Mouse (Mus musculus): ENCODE measurements around the gene Olfr693.
"Not testable (repeated sequence)": the region's sequence is repeated elsewhere in the genome, so short reads cannot be mapped to it uniquely, and the experiment has no call there.

The Olfr693 gene

GRCm38 (mm10) chr7:106680484-106680883 lies at the start of gene Olfr693:
Olfr693 (minus strand) TSS chr7:106680584.
- DNase-seq, result no peak

- DNase-seq, result not testable (repeated sequence)
These were observed 45.3 kb upstream of the Olfr693 start for GRCm38 (mm10) chr7:106725654-106726053.

GRCm38 (mm10) chr7:106716296-106716695 lies 35.9 kb upstream of the Olfr693 start, which contains the start of gene Olfr695:
Olfr695 (minus strand) TSS chr7:106716396.
- DNase-seq, result no peak

GRCm38 (mm10) chr7:106711463-106711862 lies 31.1 kb upstream of the Olfr693 start:
- no peak for DNase-seq

- DNase-seq, result not testable (repeated sequence)
These were observed 27.3 kb upstream of the Olfr693 start for GRCm38 (mm10) chr7:106707705-106708104.

- no peak for DNase-seq
These were observed 16.5 kb upstream of the Olfr693 start for GRCm38 (mm10) chr7:106696891-106697290.

GRCm38 (mm10) chr7:106692976-106693375 lies 12.6 kb upstream of the Olfr693 start:
- DNase-seq, result no peak

- DNase-seq, result no peak
These were observed 11.3 kb upstream of the Olfr693 start, which contains the start of gene Olfr694 for GRCm38 (mm10) chr7:106691714-106692113. Olfr694 (minus strand) TSS chr7:106691814.

- DNase-seq, result no peak
These were observed 5.0 kb upstream of the Olfr693 start for GRCm38 (mm10) chr7:106685382-106685781.

GRCm38 (mm10) chr7:106652344-106652652 lies 28.1 kb downstream of the Olfr693 start:
- no peak for DNase-seq

- DNase-seq, result no peak
These were observed 28.6 kb downstream of the Olfr693 start for GRCm38 (mm10) chr7:106651555-106652343.

GRCm38 (mm10) chr7:106649774-106650173 lies 30.6 kb downstream of the Olfr693 start:
- DNase-seq, result no peak

GRCm38 (mm10) chr7:106645261-106645660 lies 35.1 kb downstream of the Olfr693 start:
- no peak for DNase-seq

- DNase-seq, result no peak
These were observed 36.0 kb downstream of the Olfr693 start for GRCm38 (mm10) chr7:106644222-106644870.

- no peak for DNase-seq
These were observed 39.5 kb downstream of the Olfr693 start for GRCm38 (mm10) chr7:106640839-106641238.

- no peak for DNase-seq
These were observed 44.8 kb downstream of the Olfr693 start for GRCm38 (mm10) chr7:106635560-106635959.

Data from thymus, adult 18-20 months (tissue).